Mouse (Mus musculus) kidney, adult 2 months (tissue): ENCODE data around the gene Alg9.

ENCODE experiments used
- CTCF ChIP-seq: fragments of 200-500 bp; conservative IDR thresholded peaks from 2 replicates; pipeline ENCODE4 v1.5.1; 2011; ENCODE audit warnings: low read depth, mild to moderate bottlenecking, control low read depth, low read length, moderate library complexity, mixed read lengths; ENCODE audit not compliant: insufficient read depth, insufficient read length
- POLR2A ChIP-seq: fragments of 200-500 bp; IDR thresholded peaks from one replicate; pipeline ENCODE4 v1.6.1; 2011; ENCODE audit warnings: low read depth, low read length, control low read depth

DNA sequence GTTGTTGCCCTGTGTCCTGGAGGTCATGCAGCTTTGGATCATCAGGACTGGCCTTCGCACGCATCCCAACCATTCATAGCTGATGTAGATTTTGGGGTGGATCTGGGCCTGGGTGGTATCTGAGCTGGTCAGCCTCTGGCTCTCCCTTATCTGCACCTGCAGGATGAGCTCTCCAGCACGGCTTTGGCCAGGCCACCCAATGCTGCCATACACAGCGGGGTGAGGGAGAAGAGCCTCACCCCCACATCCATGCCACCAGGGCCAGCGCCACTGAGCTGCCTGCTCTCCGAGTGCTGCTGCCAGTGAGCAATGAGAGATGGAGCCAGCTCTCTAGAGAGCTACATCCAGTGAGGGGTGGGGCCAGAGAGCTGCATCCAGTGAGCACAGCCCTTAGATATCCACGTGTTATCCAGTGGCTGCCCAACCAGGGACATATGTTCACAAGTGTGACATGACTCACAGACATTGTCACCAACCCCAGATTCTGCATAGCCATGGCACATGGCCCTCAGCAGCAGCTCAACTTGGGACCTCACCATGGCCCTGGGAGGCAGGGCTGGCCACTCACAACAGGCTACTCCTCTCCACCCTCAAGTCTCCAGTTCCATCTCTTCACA, 28.3 kb downstream of the Alg9 start:
- TF ChIP-seq CTCF (no peak), POLR2A (no peak)
